Mouse (Mus musculus) MEL-GATA-1-ER (cell line): ENCODE measurements around the gene Dnah9.

ENCODE experiments used
- DNase-seq: peaks from one replicate; pipeline ENCODE4 v3.0.0-alpha.2; 2012; ENCODE audit warnings: low read depth; ENCODE audit errors: extremely low read depth

Gene Dnah9

GRCm38 (mm10) chr11:65927962-65928361, 240.4 kb downstream of the Dnah9 start:
- DNase-seq = no peak

- DNase-seq = no peak
Measured at GRCm38 (mm10) chr11:65918480-65919236, 249.7 kb downstream of the Dnah9 start.

- DNase-seq = no peak
Measured at GRCm38 (mm10) chr11:65909195-65909594, 259.2 kb downstream of the Dnah9 start.

- DNase-seq = no peak
Measured at GRCm38 (mm10) chr11:65905487-65905886, 262.9 kb downstream of the Dnah9 start.

GRCm38 (mm10) chr11:65903944-65904343, 264.4 kb downstream of the Dnah9 start:
- no peak for DNase-seq

GRCm38 (mm10) chr11:65881465-65881864, 286.9 kb downstream of the Dnah9 start:
- no peak for DNase-seq

GRCm38 (mm10) chr11:65877146-65877775, 291.1 kb downstream of the Dnah9 start:
- DNase-seq = no peak

- DNase-seq = no peak
Measured at GRCm38 (mm10) chr11:65861476-65861875, 306.9 kb downstream of the Dnah9 start.

GRCm38 (mm10) chr11:65852066-65852465, 316.3 kb downstream of the Dnah9 start:
- no peak for DNase-seq

- DNase-seq = no peak
Measured at GRCm38 (mm10) chr11:65846446-65846845, 321.9 kb downstream of the Dnah9 start.

GRCm38 (mm10) chr11:65838999-65839398, 329.4 kb downstream of the Dnah9 start:
- no peak for DNase-seq

- DNase-seq = no peak
Measured at GRCm38 (mm10) chr11:65824556-65824955, 343.8 kb downstream of the Dnah9 start.

- no peak for DNase-seq
Measured at GRCm38 (mm10) chr11:65820877-65821276, 347.5 kb downstream of the Dnah9 start.

GRCm38 (mm10) chr11:65820280-65820679, 348.1 kb downstream of the Dnah9 start:
- DNase-seq = no peak

- no peak for DNase-seq
Measured at GRCm38 (mm10) chr11:65818193-65818592, 350.2 kb downstream of the Dnah9 start.

GRCm38 (mm10) chr11:65816237-65816636, 352.1 kb downstream of the Dnah9 start:
- no peak for DNase-seq

- DNase-seq = no peak
Measured at GRCm38 (mm10) chr11:65814381-65814780, 354.0 kb downstream of the Dnah9 start.

GRCm38 (mm10) chr11:65812088-65812487, 356.3 kb downstream of the Dnah9 start:
- no peak for DNase-seq

- no peak for DNase-seq
Measured at GRCm38 (mm10) chr11:65807601-65808000, 360.8 kb downstream of the Dnah9 start.

- peak; percentile 84 for DNase-seq
Measured at GRCm38 (mm10) chr11:65806909-65807504, 361.3 kb downstream of the Dnah9 start, which contains the start of gene Zkscan6. TSS of gene Zkscan6 (plus strand) at chr11:65807175.

GRCm38 (mm10) chr11:65806321-65806904, 361.9 kb downstream of the Dnah9 start:
- peak; percentile 73 for DNase-seq

- DNase-seq = no peak
Measured at GRCm38 (mm10) chr11:65801899-65802298, 366.5 kb downstream of the Dnah9 start.
